Mouse (Mus musculus): ENCODE results near the gene Tsnax.

- TF ChIP-seq POLR2A (IDR thresholded peaks at IDR 0.05; ENCODE audit: borderline replicate concordance, control insufficient read depth, low read depth, low read length) (no peak), CTCF (IDR thresholded peaks at IDR 0.05; ENCODE audit: control insufficient read depth, insufficient read depth, low read length) (no peak)
These were observed 67.9 kb downstream of the Tsnax start for GRCm38 (mm10) chr8:125080388-125081344.
